Mouse (Mus musculus) cortical plate, adult 2 months (tissue): Measurements from ENCODE around the gene Tmco4. TPM values are rescaled to one million over a fixed set of nuclear protein-coding genes. Genes with fewer than 3 reads are reported as not detected.

ENCODE experiments used
- H3K27ac ChIP-seq: fragments of 200-500 bp; 2 replicates; pipeline ENCODE4 v1.5.1; 2012; ENCODE audit warnings: low read length, control low read depth, inconsistent platforms; ENCODE audit not compliant: insufficient read depth
- H3K4me1 ChIP-seq: fragments of 200-500 bp; 2 replicates; pipeline ENCODE4 v1.6.1; 2011; ENCODE audit warnings: low read length; ENCODE audit not compliant: control insufficient read depth, insufficient read depth
- H3K4me3 ChIP-seq: fragments of 200-500 bp; 2 replicates; pipeline ENCODE4 v1.5.1; 2011; ENCODE audit warnings: mild to moderate bottlenecking, low read length, control low read depth; ENCODE audit not compliant: insufficient read depth
- CTCF ChIP-seq: fragments of 200-500 bp; IDR thresholded peaks from 2 replicates; pipeline ENCODE4 v1.5.1; 2011; ENCODE audit warnings: mild to moderate bottlenecking, control low read depth, low read length; ENCODE audit not compliant: insufficient read depth; ENCODE audit errors: extremely low read depth
- POLR2A ChIP-seq: fragments of 200-500 bp; IDR thresholded peaks from 2 replicates; pipeline ENCODE4 v1.6.1; 2011; ENCODE audit warnings: mild to moderate bottlenecking, low read length, control low read depth; ENCODE audit not compliant: insufficient read depth; ENCODE audit errors: extremely low read depth
- polyA plus RNA-seq: library from polyadenylated mRNA; depleted of rRNA; stranded (reverse); fragments of >200 nt; gene quantifications from 2 replicates; pipeline ENCODE4 v1.2.3, GENCODE M21; 2012; rRNA removed

Gene Tmco4
- polyA plus RNA-seq = 2.6 and 3.4 TPM in 2 replicates

DNA sequence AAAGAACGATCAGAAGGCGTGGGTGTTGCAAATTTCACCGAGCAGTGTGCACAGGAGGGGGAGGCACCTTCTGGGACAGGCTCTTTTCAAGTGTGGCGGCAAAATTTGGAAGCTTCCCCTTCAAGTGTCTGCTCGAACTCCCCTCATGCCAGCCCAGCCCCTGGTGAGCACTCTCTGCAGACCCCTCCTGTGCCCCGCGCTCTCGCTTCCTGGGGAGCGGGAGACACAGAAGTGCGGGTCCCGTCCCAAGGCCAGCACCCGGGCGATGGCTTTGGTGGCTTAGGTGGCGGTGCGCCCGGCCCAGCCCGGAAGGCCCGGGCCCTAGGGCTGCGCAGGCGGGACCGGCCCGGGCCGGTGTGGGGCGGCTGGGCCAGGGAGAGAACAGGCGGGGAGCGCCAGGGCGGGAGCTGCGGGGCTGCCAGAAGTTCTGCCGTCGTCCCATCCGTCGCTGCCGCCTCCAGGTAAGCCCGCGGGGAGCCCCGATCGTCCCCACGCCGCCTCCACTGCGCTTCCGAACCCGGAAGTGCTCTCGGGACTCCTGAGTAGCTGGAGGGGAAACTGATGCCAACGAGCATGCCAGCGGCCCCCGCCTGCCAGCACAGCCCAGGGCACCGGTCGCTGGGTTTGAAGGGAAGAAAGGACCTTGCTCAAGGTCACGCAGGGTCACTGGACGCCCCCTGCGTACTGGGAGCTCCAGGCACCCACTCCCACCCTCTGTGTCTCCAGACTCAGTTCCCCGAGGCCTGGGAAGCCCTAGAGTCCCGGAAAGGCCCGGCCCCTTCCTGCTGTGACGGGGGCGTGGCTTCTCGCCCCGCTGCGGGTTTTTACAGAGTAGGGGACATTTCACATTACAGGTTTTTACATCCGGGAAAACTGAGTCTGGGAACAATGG lies at the start of gene Tmco4:
TSS of gene Tmco4 (plus strand) at position 62 of the 892 bp plus-strand sequence.
- 0 out of 2 replicates have a peak within 1 kb of the TSS, but pooled peaks have one; percentile 26 for H3K27ac ChIP-seq
- TF ChIP-seq POLR2A (peak; percentile 31; the same call in 1 of the 2 replicates), CTCF (no peak)
- peak within 1 kb of the TSS; percentile 28 for H3K4me3 ChIP-seq
- H3K4me1 ChIP-seq = 0 out of 2 replicates have a peak, but pooled peaks cover 2% of the 10 kb centered on the region

DNA sequence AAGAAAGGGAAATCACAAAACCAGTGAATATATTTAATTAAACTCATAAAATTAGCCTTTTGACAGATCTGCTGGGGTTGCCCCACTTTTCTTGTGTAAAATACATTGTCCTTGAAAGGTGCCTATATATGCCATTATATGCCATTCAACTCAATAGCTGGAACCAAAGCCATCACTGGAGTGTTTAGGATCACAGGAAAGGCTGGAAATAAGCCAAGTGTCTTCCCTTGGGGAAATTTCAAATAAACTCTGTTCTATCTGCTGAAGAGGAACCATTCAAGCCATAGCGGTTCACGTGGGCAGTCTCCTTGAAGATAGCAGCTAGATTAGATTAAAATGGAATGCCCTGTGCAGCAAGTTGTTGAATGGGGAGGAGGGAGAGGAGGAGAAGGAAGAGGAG lies 47.1 kb upstream of the Tmco4 start:
- Histone ChIP-seq H3K27ac (no peak overlapping the region), H3K4me1 (no peaks in the 10 kb centered on the region), H3K4me3 (no peak overlapping the region)
- no peak for TF ChIP-seq POLR2A
- no peak for TF ChIP-seq CTCF

DNA sequence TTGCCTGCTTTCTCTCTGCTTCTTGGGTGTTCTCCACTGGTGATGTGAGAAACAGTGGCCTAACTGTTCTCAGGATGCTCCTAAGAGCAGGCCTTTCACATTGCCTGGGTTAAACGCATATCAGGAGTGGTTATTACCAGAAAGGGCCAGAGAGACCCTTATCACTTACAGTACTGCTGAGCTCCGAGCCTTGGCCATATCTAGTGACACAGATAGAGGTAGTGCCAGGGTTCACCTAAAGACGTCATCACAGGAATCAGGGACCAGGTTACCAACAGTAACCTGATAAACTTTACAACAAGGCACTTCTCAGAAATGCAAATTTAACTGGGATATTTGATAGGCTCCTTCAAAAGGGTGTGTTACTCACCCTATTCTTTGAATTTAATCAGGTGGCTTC lies 38.8 kb upstream of the Tmco4 start:
- H3K4me1 ChIP-seq = no peaks in the 10 kb centered on the region

DNA sequence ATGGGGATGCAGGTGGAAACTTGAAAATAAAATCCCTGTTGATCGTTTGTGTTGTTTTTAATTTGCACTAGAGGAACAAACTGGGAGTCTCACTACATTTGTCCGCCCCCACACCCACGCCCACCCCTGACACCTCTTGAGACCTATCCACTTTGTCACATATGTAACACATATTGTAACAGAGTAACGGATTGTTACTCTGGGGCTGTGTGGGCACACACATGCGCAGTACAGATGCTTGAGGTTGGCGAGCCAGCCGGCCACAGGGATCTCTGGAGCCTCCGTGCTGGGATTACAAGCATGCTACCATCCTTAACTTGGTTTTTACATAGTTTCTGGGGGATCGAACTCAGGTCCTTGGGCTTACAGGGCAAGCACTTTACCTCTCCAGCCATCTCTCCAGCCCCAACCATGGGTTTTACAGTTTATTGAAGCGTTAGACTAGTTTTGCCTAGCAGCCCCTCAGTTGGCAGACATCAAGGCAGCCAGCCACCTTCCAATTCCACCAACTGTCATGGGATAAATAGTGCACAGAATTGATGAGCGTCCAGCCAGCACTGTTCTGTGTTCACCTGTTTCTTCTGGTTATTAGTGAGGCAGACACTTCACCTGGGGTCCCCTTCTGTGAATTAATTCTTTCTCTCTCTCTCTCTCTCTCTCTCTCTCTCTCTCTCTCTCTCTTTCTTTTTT lies 38.1 kb upstream of the Tmco4 start:
- Histone ChIP-seq H3K4me1 (no peaks in the 10 kb centered on the region; the same call in 1 of the 2 replicates), H3K4me3 (no peak overlapping the region), H3K27ac (no peak overlapping the region)
- TF ChIP-seq CTCF (no peak), POLR2A (no peak)

More for the DNA sequence above, 38.8 kb upstream of the Tmco4 start:
- TF ChIP-seq CTCF (no peak), POLR2A (no peak)
- Histone ChIP-seq H3K27ac (no peak overlapping the region), H3K4me3 (no peak overlapping the region)

DNA sequence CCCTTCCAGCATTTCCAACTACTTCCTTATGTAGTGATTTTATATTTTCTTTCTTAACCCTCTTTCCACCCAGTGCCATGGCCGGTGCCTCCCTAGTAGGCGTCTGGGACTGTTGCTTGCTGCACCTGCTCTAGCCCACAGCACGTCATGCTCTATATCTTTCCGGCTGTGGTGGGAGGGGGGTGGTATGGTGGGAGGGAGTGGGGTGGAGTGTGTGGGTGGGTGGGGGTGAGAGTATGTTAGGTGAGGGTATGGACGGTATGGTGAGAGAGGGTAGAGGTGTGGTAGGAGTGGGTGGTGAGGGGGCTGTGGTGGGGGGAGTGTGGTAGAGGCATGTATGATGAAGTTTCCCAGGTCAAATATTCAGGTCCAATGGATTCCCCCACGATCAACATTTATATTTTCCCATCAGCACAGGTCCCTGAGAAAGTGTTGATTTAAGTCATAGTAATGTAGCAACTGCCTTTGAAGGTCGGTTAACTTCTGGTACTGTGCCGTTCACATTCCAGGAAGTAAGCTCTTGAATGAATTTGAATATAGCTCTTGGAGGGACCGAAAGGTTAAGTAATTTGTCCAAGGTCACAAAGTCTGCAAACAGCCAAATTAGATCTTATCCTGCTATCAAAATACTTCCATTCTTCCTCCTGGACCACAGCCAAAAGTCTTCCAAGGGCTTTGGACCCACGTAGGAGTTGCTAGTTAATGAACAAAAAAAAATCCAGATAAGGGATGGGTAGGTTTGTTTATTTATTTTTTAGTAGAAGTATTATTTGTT lies 34.0 kb upstream of the Tmco4 start:
- Histone ChIP-seq H3K27ac (no peak overlapping the region), H3K4me1 (no peaks in the 10 kb centered on the region; the same call in 1 of the 2 replicates), H3K4me3 (no peak overlapping the region)
- TF ChIP-seq POLR2A (no peak), CTCF (no peak)

DNA sequence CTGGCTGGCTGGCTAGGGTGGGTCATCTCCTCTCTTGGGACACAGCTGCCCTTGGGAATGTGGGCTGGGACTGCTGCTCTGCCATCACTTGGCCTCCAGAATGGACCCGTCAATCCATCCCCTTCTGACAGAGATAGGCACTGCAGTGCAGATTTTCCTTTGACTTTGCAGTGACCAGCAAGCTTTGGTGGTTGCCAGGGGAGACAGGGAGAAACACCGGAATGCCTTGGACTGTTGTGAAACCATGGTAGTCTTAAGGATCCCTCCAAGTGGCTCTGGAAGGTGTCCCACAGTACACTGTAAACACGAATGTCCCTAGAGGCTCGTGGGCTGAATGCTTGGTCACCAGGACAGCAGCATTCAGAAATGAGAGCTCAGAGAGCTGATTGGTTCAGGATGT lies 33.2 kb upstream of the Tmco4 start:
- TF ChIP-seq POLR2A (no peak), CTCF (no peak)
- Histone ChIP-seq H3K4me3 (no peak overlapping the region), H3K4me1 (no peaks in the 10 kb centered on the region; the same call in 1 of the 2 replicates), H3K27ac (no peak overlapping the region)

DNA sequence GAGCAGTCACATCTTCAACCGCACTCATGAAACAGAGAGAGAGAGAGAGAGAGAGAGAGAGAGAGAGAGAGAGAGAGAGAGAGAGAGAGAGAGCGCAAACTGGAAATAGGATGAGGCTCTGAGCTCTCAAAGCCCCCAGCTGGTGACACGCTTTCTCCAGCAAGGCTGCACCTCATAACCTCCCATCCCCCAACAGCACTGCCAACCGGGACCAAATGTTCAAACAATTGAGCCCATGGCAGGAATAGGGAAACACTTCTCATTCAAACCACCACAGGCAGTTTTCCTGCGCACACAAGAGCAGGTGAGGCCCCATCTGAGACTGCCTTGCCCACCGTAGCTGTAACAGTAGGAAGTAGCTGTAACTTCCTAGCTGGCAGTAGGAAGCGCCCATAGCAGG lies 31.3 kb upstream of the Tmco4 start:
- TF ChIP-seq CTCF = no peak
- TF ChIP-seq POLR2A = no peak
- Histone ChIP-seq H3K4me1 (no peaks in the 10 kb centered on the region; the same call in 1 of the 2 replicates), H3K4me3 (no peak overlapping the region), H3K27ac (no peak overlapping the region)

DNA sequence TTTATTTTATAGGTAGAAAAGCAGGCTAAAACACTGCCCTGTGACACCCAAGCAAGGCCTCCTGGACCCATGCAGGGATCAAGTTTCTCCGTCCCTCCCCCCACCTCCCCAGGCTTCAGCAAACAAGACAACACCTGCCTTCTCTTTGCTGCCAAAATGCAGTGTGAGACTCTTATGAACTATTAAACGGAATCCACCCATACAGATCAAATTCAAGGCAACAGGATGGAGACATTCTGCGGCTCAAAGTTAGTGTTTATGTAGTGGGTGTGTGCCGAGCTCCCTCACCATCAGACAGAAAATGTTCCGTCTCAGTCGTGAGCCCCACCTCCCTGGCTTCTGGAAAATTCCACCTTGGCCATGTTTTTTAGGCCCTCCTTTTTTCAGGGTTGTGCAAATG lies 30.7 kb upstream of the Tmco4 start:
- Histone ChIP-seq H3K4me3 (no peak overlapping the region), H3K4me1 (no peaks in the 10 kb centered on the region; the same call in 1 of the 2 replicates), H3K27ac (no peak overlapping the region)
- TF ChIP-seq POLR2A (no peak), CTCF (no peak)

DNA sequence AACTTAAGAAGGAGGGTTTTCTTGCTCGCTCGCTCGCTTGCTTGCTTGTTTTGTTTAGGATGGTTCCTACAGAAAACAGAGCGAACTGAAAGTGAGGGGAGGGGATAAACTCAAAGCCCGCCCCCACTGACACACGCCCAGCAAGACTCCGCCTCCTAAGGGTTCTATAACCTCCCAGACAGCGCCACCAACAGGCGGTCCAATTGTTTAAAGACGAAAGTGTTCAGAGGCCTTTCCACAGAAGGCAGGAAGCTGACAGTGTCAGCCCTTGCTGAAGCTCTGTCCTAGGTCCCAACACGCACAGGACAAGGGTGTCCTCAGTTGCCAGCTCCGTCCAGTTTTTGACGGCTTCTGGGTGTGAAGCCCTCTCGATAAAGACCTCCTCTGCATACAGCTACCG lies 29.0 kb upstream of the Tmco4 start:
- H3K4me3 ChIP-seq = no peak overlapping the region

More for the DNA sequence above, 29.0 kb upstream of the Tmco4 start:
- Histone ChIP-seq H3K27ac (no peak overlapping the region), H3K4me1 (no peaks in the 10 kb centered on the region; the same call in 1 of the 2 replicates)
- TF ChIP-seq POLR2A = no peak
- peak; percentile 51 for TF ChIP-seq CTCF
